In genomic region chr14:78202781-78203180, GRCm38 (mm10) we compare ENCODE assay signal across 15 mouse cellular contexts.
DNase-seq lines count a peak whose midpoint lies in the region; ATAC-seq and TF ChIP-seq lines count a peak whose summit lies in the region.
"Had no signal": no experiment of that assay in that cellular context is flagged by ENCODE, and none has a peak within 500 bp of the region (broad histone marks: within the 10 kb centered on the region; RNA-seq: fewer than 3 reads in every experiment).

No protein-coding gene starts in this region.

- H3K27me3 ChIP-seq in hindbrain, postnatal 0 days (ENCODE audit: insufficient read depth, low read length): no peaks in the 10 kb centered on the region
- no peaks in the 10 kb centered on the region for H3K27me3 ChIP-seq in hindbrain, embryonic 12.5 days
- no peaks in the 10 kb centered on the region for H3K27me3 ChIP-seq in neural tube, embryonic 14.5 days (ENCODE audit: control insufficient read depth, insufficient read depth, low read length)
- no peaks in the 10 kb centered on the region for H3K27me3 ChIP-seq in stomach, postnatal 0 days (ENCODE audit: control insufficient read depth, insufficient read depth, low read length)
- H3K27me3 ChIP-seq: neural tube, embryonic 12.5 days had no signal

- H3K36me3 ChIP-seq in hindbrain, postnatal 0 days (ENCODE audit: insufficient read depth, low read length): no peaks in the 10 kb centered on the region
- H3K36me3 ChIP-seq in hindbrain, embryonic 12.5 days: no peaks in the 10 kb centered on the region
- H3K36me3 ChIP-seq in neural tube, embryonic 14.5 days (ENCODE audit: control insufficient read depth, insufficient read depth, low read length): no peaks in the 10 kb centered on the region
- H3K36me3 ChIP-seq in stomach, postnatal 0 days (ENCODE audit: control insufficient read depth, insufficient read depth, low read length): no peaks in the 10 kb centered on the region
- H3K36me3 ChIP-seq: neural tube, embryonic 12.5 days had no signal

- H3K9ac ChIP-seq in hindbrain, postnatal 0 days (replicated peaks; ENCODE audit: low read length): no peak overlapping the region
- no peak overlapping the region for H3K9ac ChIP-seq in hindbrain, embryonic 12.5 days
- H3K9ac ChIP-seq in neural tube, embryonic 14.5 days (replicated peaks; ENCODE audit: low read depth, low read length): no peak overlapping the region
- no peak overlapping the region for H3K9ac ChIP-seq in stomach, postnatal 0 days (ENCODE audit: low read length)
- H3K9ac ChIP-seq: neural tube, embryonic 12.5 days had no signal

- peak; percentile 58 for TF ChIP-seq CTCF in hindbrain, postnatal 0 days (IDR thresholded peaks at IDR 0.05; ENCODE audit: low read depth)
- peak; percentile 47 for TF ChIP-seq CTCF in stomach, postnatal 0 days (IDR thresholded peaks at IDR 0.05; ENCODE audit: low read depth)

- 96% methylated on average over 1 of the region's 1 CpGs for WGBS in hindbrain, postnatal 0 days
- WGBS in hindbrain, embryonic 12.5 days: 84% methylated on average over 1 of the region's 1 CpGs
- 91% methylated on average over 1 of the region's 1 CpGs for WGBS in neural tube, embryonic 14.5 days
- 93% methylated on average over 1 of the region's 1 CpGs for WGBS in stomach, postnatal 0 days

- no peak overlapping the region for H3K4me3 ChIP-seq in hindbrain, postnatal 0 days (ENCODE audit: low read length)
- no peak overlapping the region for H3K4me3 ChIP-seq in hindbrain, embryonic 12.5 days
- no peak overlapping the region for H3K4me3 ChIP-seq in neural tube, embryonic 14.5 days (ENCODE audit: low read depth, low read length)
- no peak overlapping the region for H3K4me3 ChIP-seq in stomach, postnatal 0 days (ENCODE audit: low read depth, low read length)
- H3K4me3 ChIP-seq: neural tube, embryonic 12.5 days had no signal

- peak; percentile 7 for DNase-seq in embryo, embryonic 10.5 days (ENCODE audit: low spot score)
- DNase-seq in embryo, embryonic 10 days (ENCODE audit: low spot score): no peak
- peak; percentile 19 for DNase-seq in hindbrain, postnatal 0 days (ENCODE audit: low spot score)
- DNase-seq in neural tube, embryonic 10.5 days (ENCODE audit: extremely low spot score, low spot score): no peak
- DNase-seq in stomach, postnatal 0 days (ENCODE audit: low spot score): no peak
- DNase-seq in frontal cortex, postnatal 14 days (ENCODE audit: low spot score in 2 of 2): no peak
- DNase-seq: adrenal gland, postnatal 14 days; lung, adult 2 months; right cerebral cortex, adult 18-20 months; thymus, adult 18-20 months had no signal

- TF ChIP-seq EP300 in stomach, postnatal 0 days (optimal IDR thresholded peaks at IDR 0.05): no peak

- H3K9me3 ChIP-seq in hindbrain, postnatal 0 days (ENCODE audit: low read length): no peaks in the 10 kb centered on the region
- H3K9me3 ChIP-seq in hindbrain, embryonic 12.5 days (replicated peaks): no peaks in the 10 kb centered on the region
- no peaks in the 10 kb centered on the region for H3K9me3 ChIP-seq in neural tube, embryonic 14.5 days (ENCODE audit: control insufficient read depth, low read length)
- H3K9me3 ChIP-seq in stomach, postnatal 0 days (ENCODE audit: control insufficient read depth, low read length): no peaks in the 10 kb centered on the region
- H3K9me3 ChIP-seq: neural tube, embryonic 12.5 days had no signal

- no peak overlapping the region for H3K27ac ChIP-seq in hindbrain, postnatal 0 days
- H3K27ac ChIP-seq in hindbrain, embryonic 12.5 days: no peak overlapping the region
- no peak overlapping the region for H3K27ac ChIP-seq in neural tube, embryonic 14.5 days (ENCODE audit: low read depth, low read length)
- no peak overlapping the region for H3K27ac ChIP-seq in stomach, postnatal 0 days (replicated peaks)
- H3K27ac ChIP-seq: neural tube, embryonic 12.5 days had no signal

- no peak overlapping the region for H3K4me2 ChIP-seq in hindbrain, postnatal 0 days (ENCODE audit: low read depth, low read length)
- no peak overlapping the region for H3K4me2 ChIP-seq in hindbrain, embryonic 12.5 days (replicated peaks)
- H3K4me2 ChIP-seq in neural tube, embryonic 14.5 days (ENCODE audit: low read depth, low read length): no peak overlapping the region
- no peak overlapping the region for H3K4me2 ChIP-seq in stomach, postnatal 0 days (replicated peaks; ENCODE audit: low read depth)
- H3K4me2 ChIP-seq: heart, embryonic 11.5 days; midbrain, embryonic 11.5 days; neural tube, embryonic 12.5 days had no signal

- no peaks in the 10 kb centered on the region for H3K4me1 ChIP-seq in hindbrain, postnatal 0 days (ENCODE audit: insufficient read depth, low read length)
- no peaks in the 10 kb centered on the region for H3K4me1 ChIP-seq in hindbrain, embryonic 12.5 days
- no peaks in the 10 kb centered on the region for H3K4me1 ChIP-seq in neural tube, embryonic 14.5 days (ENCODE audit: control insufficient read depth, insufficient read depth, low read length)
- H3K4me1 ChIP-seq in stomach, postnatal 0 days (replicated peaks; ENCODE audit: control insufficient read depth, insufficient read depth): no peaks in the 10 kb centered on the region
- H3K4me1 ChIP-seq: neural tube, embryonic 12.5 days had no signal

- ATAC-seq in hindbrain, postnatal 0 days: no peak
- no peak for ATAC-seq in hindbrain, embryonic 12.5 days (ENCODE audit: low FRiP score)
- 0 out of 2 replicates have a peak, but pooled peaks have one; percentile 42 for ATAC-seq in neural tube, embryonic 14.5 days (ENCODE audit: low read depth)
- no peak for ATAC-seq in stomach, postnatal 0 days (ENCODE audit: low FRiP score, low TSS enrichment)

Comparison
In these comparisons a context has a peak if more than half of its experiments do, and no peak if none do; other contexts are left out.
1. DNase-seq: peak in embryo, embryonic 10.5 days (single experiment) and hindbrain, postnatal 0 days (single experiment); none in embryo, embryonic 10 days (single experiment), neural tube, embryonic 10.5 days (single experiment), stomach, postnatal 0 days (single experiment) and frontal cortex, postnatal 14 days (0 of 2).